Mouse (Mus musculus): ENCODE measurements around the gene Ppp1r9b.

Gene Ppp1r9b

DNA sequence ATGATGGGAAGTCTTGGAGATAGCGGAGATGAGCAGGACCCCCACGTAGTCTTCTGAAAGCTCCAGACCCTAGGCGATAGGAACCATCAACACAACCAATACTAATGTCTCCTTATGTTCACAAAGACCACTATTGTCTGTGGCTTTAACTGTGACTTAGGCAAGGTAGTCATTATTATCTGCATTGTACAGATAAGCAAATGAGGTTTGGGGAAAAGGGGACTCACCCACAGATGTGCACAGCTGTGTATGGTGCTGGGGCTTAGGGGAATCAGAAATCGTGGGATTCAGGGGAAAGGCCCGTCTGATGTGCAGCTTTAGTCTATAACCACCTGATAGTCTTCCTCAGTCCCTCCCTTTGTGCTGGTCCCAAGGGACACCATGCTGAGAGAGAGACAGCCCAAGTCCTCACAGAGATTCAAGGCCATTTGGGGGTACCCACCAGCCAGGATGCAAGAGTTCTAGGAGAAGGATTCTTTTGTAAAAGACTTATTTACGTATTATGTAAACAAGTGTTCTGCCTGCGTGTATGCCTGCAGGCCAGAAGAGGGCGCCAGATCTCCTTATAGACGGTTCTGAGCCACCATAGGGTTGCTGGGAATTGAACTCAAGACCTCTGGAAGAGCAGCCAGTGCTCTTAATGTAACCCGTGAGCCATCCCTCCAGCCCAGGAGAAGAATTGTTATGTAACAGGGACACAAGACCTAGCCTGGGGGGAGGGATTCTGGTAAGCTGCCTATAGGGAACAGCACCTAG, 31.6 kb downstream of the Ppp1r9b start:
- no peak for DNase-seq (ENCODE audit: inconsistent ontology term)

DNA sequence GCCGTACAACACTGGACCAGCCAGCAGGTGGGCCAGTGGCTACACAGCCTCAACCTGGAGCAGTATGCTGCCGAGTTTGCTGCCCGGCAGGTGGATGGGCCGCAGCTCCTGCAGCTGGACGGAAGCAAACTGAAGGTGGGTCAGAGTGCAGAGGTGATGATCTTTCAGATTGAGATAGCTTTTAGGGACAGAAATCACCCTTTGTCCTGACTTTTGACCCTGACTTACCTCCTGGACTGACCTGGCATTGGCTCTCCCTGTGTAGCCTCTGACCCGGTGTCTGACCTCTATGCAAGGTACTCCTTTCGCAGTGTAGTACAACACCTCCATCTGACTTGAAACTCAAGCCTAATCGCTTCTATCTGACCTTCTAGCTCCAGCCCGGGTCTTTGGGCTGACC, 32.6 kb downstream of the Ppp1r9b start:
- DNase-seq (ENCODE audit: inconsistent ontology term), result no peak

DNA sequence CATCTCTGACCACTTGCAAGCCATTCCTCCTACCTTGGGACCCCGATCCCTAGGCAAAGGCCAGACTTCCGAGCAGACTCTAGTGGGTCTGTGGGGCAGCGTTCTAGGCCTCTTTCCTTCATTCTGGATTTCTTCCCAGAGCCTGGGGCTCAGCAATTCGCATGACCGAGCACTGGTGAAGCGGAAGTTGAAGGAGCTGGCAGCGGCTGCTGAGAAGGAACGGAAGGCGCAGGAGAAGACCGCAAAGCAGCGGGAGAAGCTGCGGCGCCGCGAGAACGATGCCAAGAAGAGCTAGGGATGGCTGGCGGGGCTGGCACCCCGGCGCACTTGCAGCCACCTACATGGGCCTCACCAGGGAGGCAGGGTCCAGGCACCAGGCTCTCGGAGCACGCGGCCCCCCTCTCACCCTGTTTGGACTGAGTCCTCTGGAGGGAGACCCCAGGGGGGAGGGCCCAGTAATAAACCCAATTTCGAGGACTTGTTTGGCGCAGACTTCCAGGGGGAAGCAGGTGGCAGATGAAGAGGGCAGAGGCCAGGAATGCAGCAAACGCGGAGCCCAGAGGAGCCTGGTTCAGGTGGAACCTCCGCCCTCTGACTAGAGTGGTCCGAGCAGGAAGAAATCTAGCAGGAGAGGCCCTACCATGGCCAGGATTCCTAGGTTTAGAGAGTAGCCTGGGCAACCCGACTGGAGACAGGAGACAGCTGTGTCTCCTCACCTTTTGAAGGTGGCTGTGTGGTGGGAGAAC, 33.8 kb downstream of the Ppp1r9b start:
- DNase-seq (ENCODE audit: inconsistent ontology term), result peak; percentile 97

DNA sequence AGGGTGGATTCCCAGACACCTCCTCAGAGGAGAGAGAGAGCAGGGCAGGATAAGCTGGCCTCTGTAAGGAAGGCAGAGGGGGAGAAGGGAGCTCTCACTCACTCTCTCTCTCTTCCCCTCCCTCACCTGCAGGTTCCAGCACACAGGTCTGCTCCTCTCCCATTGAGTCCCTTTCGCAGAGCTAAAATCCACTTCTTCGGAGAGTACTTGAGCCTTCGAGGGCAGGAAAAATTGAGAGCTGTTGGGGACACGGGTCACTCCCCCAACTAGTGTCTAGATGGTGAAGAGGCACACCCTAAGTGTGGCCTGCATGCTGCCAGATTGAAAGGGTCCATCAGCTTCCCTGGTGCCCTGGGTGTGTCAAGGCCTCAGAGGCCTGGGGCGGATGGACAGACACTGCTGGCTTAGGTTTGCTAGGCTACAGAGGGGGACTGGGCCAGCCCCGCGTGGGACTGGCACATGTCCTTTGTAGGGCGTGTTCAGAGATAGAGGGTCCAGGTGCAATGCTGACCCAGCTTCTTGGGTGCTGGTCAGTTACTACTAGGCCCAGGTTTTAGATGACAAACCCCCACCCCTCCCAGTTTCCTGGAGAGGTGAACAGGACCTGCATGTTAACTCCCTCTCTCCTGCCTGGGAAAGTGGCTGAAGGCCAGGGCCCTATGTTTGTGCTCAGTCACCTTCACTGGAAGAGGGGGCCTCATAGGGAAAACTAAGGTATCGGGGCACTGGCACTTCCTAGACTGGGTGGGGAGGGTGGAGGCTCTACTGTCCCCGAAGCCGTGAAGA, 34.6 kb downstream of the Ppp1r9b start:
- no peak for DNase-seq (ENCODE audit: inconsistent ontology term)

DNA sequence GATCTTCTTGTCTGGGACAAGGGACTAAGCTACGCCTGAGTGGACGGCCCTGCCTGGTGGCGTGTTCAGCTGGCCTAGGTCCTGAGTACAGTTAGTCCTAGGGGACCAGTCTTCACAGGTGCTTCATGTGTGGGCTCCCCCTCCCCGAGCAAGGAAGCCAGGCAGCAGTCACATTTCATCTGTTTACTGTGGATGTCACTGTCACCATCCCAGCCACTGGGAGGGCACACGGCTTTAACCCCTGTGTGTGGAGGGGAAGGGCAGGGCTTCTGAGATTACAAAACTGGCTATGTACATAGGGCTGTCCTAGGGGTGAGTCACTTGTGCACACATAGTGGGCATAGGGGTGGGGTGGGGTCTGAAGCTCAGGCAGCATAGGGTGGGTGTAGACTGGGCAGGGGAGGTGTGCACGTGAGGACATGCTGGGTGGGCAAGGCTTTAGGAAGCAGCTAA, 35.3 kb downstream of the Ppp1r9b start:
- DNase-seq (ENCODE audit: inconsistent ontology term), result no peak

DNA sequence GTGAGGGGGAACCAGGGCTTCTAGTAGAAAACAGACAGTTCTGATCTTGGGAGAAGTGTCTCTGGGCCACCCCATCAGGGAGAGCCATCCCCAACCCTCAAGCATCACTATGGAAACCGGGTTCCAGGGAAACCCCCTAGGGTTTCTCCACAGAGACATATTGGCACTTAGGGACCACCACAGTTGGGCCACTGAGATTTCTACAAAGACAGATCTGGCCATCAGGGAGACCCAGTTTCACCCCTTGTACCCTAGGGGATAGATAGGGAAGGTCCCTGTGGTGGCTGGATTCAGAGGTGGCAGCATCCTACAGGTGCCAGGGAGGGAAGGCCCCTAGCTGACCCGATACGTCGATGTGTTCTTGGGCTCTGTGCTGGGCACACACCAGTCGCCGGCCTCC, 36.0 kb downstream of the Ppp1r9b start:
- no peak for DNase-seq (ENCODE audit: inconsistent ontology term)

DNA sequence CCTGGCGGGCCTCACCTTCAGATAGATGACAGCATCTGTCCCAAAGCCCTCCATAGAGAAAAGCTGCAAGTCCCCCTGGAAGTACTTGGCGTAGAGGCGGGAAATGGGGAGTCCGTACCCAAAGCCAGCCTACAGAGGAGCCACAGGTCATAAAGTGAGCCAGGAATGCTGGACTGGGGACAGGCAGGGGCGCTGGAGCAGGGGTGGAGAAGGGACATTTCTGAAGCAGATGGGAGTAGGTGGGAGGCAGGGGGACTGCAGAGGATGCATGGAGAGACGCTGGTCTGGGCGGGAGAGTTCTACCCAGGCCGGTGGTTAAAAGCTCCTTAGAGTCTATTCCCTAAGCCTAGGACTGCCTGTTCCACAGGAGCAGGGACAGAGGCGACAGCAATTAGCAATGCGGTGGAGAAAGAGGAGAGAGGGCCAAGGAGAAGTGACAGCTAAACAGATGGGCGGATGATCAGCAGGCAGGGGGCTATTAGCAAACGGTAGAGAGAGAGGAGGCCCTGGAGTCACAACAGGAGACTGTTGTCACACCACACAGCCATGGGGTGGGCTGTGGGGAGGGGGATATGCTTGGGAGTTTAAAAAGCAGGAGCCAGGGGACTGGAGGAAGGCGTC, 37.1 kb downstream of the Ppp1r9b start:
- no peak for DNase-seq (ENCODE audit: inconsistent ontology term)

DNA sequence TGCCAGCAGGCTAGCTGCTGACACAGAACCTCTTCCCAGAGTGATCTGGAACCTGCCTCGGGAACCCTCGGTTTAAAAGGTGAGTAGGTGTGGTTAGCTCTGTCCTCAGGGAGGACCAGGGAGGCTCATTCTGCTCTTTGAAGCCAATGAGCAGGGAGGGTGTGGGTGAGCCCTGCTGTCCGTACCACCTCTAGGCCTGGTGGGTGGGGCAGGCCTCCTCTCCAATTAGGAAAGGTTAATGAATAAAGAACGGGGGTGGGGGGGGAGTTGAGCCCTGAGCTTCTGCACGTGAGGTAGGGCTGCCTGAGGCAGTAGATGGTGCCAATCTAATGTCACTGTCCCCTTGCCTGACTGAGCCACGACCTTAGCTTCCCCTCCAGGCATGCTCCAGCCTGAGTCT, 42.1 kb downstream of the Ppp1r9b start:
- no peak for DNase-seq (ENCODE audit: inconsistent ontology term)

DNA sequence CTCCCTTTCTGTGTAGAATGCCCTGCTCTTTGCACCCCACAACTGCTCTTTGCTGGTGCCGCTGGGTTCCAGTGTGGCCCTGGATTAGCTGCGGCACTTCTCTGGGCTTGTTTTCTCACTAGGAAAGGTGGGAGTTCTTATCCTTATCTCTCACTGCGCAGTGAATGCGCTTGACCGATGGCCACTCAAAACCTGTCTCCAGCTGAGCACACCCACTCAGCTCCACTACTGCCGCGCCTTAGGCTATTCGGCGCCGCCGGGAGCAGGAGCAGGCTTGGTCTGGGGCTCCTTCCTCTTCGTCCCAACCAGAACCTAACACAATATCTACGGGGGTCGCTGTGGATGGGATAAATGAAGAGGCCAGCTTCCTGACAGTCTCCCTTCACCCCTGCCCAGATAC, 42.8 kb downstream of the Ppp1r9b start:
- DNase-seq (ENCODE audit: inconsistent ontology term), result no peak

DNA sequence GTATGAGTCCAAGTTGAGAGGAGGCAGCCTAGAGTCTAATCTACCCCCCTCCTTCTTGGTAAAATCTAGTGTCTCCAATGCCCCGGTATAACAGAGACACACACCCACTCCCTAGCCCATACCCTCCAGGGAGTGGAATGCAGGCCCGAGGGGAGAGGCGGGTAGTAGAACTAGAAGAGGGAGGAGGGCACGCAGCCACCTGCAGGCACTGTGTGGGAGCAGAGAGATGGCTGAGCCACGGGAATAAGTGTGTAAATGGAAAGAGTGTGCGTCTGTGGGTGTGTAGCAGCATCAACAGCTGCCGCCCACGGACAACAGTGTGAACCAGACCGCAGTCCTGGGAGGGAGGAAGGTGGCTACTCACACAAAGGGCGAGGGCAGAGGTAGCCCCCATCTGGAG, 44.1 kb downstream of the Ppp1r9b start:
- DNase-seq (ENCODE audit: inconsistent ontology term), result no peak

DNA sequence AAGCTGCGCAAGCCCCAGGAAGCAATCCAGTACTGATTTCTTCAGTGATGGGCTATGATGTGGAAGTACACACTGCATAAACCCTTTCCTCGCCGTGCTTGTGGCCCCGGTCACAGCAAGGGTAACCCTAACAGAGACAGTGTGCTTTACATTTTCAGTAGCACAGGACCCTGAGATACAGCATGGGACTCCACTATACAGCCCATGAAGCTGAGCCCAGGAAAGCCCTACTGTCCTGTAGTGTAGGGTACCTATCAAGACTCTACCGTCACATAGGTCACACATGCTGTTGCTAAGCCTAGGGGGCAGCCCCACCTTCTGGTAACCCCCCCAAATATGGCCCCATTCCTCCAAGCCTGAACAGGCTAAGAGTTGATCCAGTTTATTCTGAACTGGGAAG, 45.7 kb downstream of the Ppp1r9b start:
- no peak for DNase-seq (ENCODE audit: inconsistent ontology term)

DNA sequence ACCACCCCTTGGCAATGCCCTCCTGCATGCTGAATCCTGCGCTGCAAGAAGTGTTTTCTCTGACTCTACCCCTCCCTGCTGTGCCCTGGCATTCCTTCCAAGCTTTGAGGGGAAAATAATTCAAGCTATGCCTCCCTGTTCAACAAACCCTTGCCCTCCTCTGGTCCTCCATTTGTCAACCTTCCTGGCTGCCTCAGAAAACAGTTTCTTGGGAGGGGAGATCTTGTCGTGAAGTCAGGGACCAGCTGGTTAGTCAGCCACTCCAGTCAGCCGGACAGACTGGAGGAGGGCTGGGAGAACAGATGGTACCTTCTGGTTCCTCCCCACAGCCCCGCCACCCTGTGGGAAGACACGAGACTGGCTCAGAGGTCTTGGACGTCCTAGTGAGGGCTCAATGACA, 46.5 kb downstream of the Ppp1r9b start:
- peak; percentile 64 for DNase-seq (ENCODE audit: inconsistent ontology term)

DNA sequence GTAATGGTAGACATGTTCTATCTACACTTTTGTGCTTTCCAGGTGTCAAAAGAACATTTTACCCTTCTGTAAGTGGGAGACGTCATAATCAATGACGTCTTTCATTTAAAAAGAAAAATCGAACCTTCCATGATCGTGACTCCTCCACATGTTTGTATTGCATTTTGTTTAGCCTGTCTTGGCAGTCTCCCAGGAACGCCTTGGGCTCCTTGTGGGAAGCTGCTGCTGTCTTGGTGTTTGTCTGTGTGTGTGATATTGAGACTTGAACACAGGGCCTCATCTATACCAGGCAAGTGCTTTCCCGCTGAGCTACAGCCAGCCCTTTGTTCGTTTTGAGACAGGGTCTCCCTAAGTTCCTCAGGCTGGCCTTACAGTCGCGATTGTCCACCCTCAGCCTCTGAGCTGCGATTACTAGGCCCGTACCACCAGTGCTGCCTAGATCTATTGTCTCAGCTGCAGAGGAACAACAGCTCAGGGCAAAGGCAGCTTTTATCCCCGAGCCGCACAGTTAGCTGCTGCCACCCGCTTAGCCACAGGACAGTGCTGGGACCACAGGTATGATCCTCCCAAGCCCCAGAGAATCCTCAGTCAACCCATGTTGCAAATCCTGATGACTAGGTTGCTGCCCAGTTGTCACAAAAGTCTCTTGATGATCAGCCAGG, 47.5 kb downstream of the Ppp1r9b start:
- no peak for DNase-seq (ENCODE audit: inconsistent ontology term)

DNA sequence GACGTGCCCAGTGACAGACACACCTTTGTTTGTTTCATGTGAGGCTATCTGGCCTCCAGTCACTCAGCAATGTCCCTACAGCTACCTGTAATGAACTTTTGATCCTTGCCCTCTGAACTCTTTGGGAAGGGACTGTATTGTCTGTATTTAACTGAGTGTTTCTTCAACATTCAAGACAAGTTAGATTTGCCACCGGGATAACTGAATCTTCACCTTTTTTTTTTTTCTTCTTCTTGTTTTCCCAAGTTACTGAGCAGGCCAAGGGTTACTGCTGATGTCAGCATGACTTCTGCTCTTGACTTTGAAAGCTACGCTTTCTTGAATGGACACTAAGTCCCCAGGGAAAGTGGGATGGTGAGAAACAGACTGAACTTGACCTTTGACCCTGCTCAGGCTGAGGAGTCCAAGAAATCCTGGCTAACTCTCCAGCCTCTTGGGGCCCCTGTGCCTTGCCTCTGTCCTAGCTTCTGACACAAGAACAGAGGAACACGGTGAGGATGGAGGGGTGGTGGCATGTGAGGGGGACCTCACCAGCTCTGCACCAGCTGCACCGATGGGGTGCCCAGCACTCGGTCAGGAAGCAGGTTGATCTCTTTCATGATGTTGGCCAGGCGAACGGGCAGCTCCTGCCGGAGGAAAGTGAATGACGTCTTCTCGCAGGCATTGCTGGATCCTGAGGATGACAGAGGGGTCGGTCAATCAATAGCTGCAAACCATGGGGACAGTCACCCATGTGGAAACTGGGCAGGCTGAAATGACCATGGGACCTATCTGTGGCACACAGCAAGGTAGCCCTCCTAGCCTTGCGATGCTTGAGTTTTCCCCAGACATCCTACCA, 48.2 kb downstream of the Ppp1r9b start:
- DNase-seq (ENCODE audit: inconsistent ontology term), result no peak

DNA sequence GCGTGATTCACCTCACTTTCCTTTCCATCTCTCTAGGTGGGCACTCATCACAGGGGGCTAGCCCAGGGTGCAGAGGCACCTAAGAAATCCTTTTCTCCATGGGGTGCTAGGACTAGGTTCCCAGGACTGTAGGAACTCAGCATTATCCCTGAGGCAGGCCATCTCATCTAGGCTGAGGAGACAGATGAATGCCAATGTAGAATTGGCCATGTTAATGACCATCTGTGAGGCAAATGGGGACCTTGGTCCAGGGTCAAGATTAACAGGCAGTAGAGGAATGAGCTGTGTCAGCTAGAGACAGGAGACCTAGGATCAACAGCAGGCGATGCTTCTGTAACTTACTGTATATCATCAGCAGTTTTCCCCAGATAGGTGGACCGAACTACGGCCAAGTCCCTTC, 48.9 kb downstream of the Ppp1r9b start:
- no peak for DNase-seq (ENCODE audit: inconsistent ontology term)

DNA sequence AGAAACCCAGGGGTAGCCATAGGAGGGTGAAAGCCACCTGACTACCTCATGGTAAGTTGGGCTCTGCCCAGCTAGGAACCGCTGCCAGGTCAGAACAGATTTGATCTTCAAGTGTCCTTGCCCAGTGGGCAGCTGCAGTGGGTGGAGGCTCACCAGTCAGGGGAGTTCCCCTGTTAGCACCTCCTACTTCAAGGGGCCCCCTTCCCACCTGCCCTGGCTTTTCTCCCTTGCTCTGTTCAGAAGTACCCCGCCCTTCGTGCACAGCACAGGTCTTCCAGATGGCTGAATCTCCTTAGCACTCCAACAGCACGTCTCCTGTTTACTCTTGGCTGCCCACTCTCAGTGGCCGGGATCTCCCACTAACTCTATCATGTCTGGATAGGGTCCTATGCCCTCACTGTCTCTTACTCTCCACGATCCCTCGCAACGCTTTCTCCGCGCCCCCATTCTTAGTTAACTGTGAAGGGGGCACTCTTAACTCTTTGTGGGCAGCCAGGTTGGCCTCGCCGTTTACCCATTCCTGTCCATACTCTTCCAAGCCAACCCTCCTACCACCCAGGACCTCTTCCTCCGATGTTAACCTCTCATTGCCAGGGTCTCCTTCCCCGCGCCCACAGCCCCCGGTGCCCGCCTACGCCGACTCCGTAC, 49.8 kb downstream of the Ppp1r9b start:
- DNase-seq (ENCODE audit: inconsistent ontology term), result no peak

DNA sequence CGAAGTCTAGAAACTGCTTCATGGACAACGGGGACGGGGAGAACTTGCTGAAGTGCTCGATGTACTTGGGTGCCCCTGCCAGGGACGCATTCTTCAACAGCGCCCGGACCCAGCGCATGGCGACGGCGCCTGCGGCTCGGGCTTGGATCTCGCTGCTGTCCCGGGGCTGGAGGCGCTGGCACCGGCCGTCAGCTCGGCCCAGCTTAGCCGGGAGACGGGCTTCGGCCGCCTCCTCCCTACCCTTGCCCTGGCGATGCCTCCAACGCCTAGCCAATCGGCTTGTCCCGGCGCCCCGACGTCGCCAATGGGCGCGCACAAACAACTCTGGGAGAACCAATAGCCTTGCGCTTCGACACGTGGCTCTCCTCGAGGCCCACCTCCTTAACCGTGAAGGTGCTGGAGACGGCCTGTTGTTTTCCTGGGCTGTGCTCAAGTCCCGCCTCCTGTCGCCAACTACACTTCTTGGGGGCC, 50.3 kb downstream of the Ppp1r9b start, which contains the start of gene Pdk2:
Pdk2 (minus strand) TSS at position 216 of the 471 bp plus-strand sequence.
- DNase-seq (ENCODE audit: inconsistent ontology term), result peak; percentile 98

DNA sequence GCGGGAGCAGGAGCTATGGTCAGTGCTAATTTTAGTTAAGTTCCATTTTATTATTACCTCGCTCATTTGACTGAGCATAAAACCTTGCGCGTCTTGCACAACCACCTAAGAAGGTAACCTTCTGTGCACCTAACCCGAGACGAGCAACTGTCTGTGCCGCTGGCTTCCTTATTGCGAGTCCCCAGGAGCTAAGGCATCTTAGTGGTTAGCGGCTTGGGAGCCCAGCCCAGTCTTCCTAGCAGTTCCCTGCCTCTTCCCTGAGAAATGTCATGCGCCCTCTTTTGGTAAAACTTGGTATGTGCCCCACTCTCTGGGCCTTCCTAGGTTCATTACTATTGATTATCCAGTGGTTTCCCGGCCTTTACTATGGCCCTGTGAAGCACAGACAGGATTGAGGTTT, 51.3 kb downstream of the Ppp1r9b start:
- DNase-seq (ENCODE audit: inconsistent ontology term), result peak; percentile 74

DNA sequence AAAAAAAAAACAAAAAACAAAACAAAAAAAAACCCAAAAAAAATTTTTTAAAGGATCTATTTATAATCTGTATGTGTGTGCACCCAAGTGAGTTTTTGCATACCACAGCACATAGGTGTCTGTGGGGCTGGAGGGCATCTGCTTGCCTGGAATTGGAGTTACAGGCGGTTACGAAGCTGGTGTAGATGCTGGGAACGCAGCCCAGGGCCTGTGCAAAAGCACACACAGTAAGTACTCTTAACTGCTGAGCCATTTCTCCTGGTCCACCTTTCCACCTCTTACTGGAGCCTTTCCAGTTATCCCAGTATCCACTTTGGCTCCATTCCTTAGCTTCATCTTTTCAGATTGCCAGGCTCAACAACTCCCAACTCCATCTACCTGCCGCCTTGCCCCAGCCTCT, 52.2 kb downstream of the Ppp1r9b start:
- DNase-seq (ENCODE audit: inconsistent ontology term), result no peak

DNA sequence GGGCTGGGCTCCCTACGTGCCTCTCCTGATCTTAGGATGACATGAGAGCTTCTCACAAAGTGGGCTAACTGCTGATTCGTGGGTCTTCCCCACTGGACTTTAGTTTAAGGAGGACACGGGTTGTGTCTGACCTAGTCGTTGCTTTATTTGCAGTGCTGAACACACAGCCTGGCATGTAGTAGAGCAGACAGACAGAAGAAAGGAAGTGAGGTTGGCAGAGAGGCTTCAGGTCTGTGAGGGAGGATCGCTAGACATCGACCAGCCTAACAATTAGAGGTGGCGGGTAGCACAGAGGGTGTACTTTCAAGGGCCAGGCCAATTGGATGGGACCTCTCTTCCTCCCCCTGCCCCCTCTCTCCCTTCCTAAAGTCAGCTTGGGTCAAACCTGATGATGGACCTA, 52.8 kb downstream of the Ppp1r9b start:
- DNase-seq (ENCODE audit: inconsistent ontology term), result no peak
